15 mouse cellular contexts compared by ENCODE assay signal in the genomic region with DNA sequence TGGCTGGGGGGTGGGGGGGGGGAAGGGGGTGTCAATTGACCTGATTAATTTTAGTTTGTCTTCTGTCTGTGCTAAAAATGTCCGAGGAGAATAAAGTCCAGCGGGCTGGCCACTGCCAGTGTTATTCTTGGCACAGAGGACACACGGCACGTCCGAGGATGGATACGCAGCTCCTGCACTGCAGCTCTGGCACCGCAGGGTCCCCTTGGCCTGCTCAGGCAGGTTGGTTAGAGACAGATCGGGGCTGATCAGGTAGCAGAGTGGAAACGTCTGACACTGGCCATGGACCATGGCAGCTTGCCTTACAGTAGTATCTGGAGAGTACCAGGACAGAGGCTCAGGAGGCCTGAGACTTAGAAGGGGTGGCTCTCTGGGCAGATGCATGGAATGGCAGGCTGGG. TPM values are rescaled to one million over a fixed set of nuclear protein-coding genes. Genes with fewer than 3 reads are reported as not detected.
DNase-seq lines count a peak whose midpoint lies in the region; TF ChIP-seq lines count a peak whose summit lies in the region.
"Had no signal": no experiment of that assay in that cellular context is flagged by ENCODE, and none has a peak within 500 bp of the region (broad histone marks: within the 10 kb centered on the region; RNA-seq: fewer than 3 reads in every experiment).

No protein-coding gene starts in this region.

- DNase-seq in heart, adult 11 months = peak; percentile 95
- no peak for DNase-seq in heart, postnatal 25 days (ENCODE audit: low spot score)
- DNase-seq in left cerebral cortex, postnatal 4 days = peak; percentile 51
- no peak for DNase-seq in left cerebral cortex, adult 2 months (ENCODE audit: extremely low spot score in 1 of 2, low spot score in 2 of 2)
- no peak for DNase-seq in heart, embryonic 10.5 days (ENCODE audit: low spot score)
- peak; percentile 26 for DNase-seq in skeletal muscle tissue, adult 2 months (ENCODE audit: low read depth, low spot score)
- no peak for DNase-seq in thymus, postnatal 14 days
- DNase-seq: liver, postnatal 0 days; midbrain, embryonic 14.5 days; thymus, postnatal 25 days had no signal

- peaks cover 17% of the 10 kb centered on the region for H3K36me3 ChIP-seq in heart, embryonic 10.5 days
- H3K36me3 ChIP-seq: hindbrain, embryonic 10.5 days had no signal

- no peaks in the 10 kb centered on the region for H3K9me3 ChIP-seq in heart, embryonic 10.5 days
- H3K9me3 ChIP-seq: hindbrain, embryonic 10.5 days; limb, embryonic 12.5 days had no signal

- no peak overlapping the region for H3K4me3 ChIP-seq in left cerebral cortex, adult 2 months
- no peak overlapping the region for H3K4me3 ChIP-seq in heart, embryonic 10.5 days
- H3K4me3 ChIP-seq: erythroblast, embryonic 14.5 days; hindbrain, embryonic 10.5 days; limb, embryonic 12.5 days had no signal

- H3K4me1 ChIP-seq in heart, embryonic 10.5 days = peaks cover 11% of the 10 kb centered on the region
- H3K4me1 ChIP-seq: limb, embryonic 12.5 days had no signal

- no peak overlapping the region for H3K27ac ChIP-seq in left cerebral cortex, adult 2 months
- 0 out of 2 replicates have a peak overlapping the region, but pooled peaks have one; percentile 2 for H3K27ac ChIP-seq in heart, embryonic 10.5 days
- H3K27ac ChIP-seq: hindbrain, embryonic 10.5 days; limb, embryonic 12.5 days; macrophage had no signal

- WGBS in heart, embryonic 10.5 days = 55% methylated on average over 9 of the region's 9 CpGs

- no peak for TF ChIP-seq CTCF in left cerebral cortex, adult 2 months (IDR thresholded peaks at IDR 0.05)

- no peaks in the 10 kb centered on the region for H3K27me3 ChIP-seq in heart, embryonic 10.5 days (ENCODE audit: insufficient read depth, poor library complexity, severe bottlenecking)
- H3K27me3 ChIP-seq: limb, embryonic 12.5 days had no signal

- intact Hi-C loops in heart, postnatal 25 days (cut with DNase I) = no loop called here
- intact Hi-C loops in left cerebral cortex, postnatal 4 days (cut with DNase I) = no loop called here
- intact Hi-C loops in left cerebral cortex, adult 2 months (cut with DNase I) = no loop called here

RNA-seq across cellular contexts. Expression of a gene that starts 35.4 kb away (rescaled TPM):
- under 1 TPM; 0.06 to 0.10 TPM for total RNA-seq in heart, postnatal 25 days (2021)
- 10 to 100 TPM in 1 of 2 experiments, 1 to 10 TPM in 1; 9.7 to 10.7 TPM for total RNA-seq in left cerebral cortex, postnatal 4 days (2021)
- 10 to 100 TPM; 11.5 to 15.2 TPM for total RNA-seq in left cerebral cortex, adult 2 months (2021)
- polyA plus RNA-seq in heart, embryonic 10.5 days (2016; fragmentation: Nextera tagmentation; extraction: Ambion mirVana) = 0.10 and 0.26 TPM in 2 replicates
- polyA plus RNA-seq: activated CD4-positive, CD25-positive, alpha-beta regulatory T cell, adult 4 months; erythroblast, embryonic 14.5 days; liver, postnatal 0 days; macrophage had no signal

Comparison
In these comparisons a context has a peak if more than half of its experiments do, and no peak if none do; other contexts are left out.
1. DNase-seq: peak in heart, adult 11 months (single experiment), left cerebral cortex, postnatal 4 days (single experiment) and skeletal muscle tissue, adult 2 months (single experiment); none in heart, postnatal 25 days (single experiment), left cerebral cortex, adult 2 months (0 of 2), heart, embryonic 10.5 days (single experiment) and thymus, postnatal 14 days (single experiment).
2. RNA of a gene that starts 35.4 kb away (total RNA-seq): 11.5 to 15.2 TPM in left cerebral cortex, adult 2 months and 9.7 to 10.7 TPM in left cerebral cortex, postnatal 4 days; 0.06 to 0.10 TPM in heart, postnatal 25 days; every median in the first group is over 4 times any median in the second.